Mouse (Mus musculus) testis, postnatal 10 days (tissue): ENCODE results near the gene Daglb.

Source experiments
- DNase-seq: peaks from one replicate; pipeline ENCODE4 v3.0.0; 2021; ENCODE audit warnings: low spot score

Daglb gene

GRCm38 (mm10) chr5:143464100-143464756 is at the start of gene Daglb:
Gene Daglb, plus strand, starts transcription at chr5:143464584.
- DNase-seq: peak; percentile 90

- no peak for DNase-seq
Observed at GRCm38 (mm10) chr5:143421484-143421883, 42.9 kb upstream of the Daglb start.

DNA sequence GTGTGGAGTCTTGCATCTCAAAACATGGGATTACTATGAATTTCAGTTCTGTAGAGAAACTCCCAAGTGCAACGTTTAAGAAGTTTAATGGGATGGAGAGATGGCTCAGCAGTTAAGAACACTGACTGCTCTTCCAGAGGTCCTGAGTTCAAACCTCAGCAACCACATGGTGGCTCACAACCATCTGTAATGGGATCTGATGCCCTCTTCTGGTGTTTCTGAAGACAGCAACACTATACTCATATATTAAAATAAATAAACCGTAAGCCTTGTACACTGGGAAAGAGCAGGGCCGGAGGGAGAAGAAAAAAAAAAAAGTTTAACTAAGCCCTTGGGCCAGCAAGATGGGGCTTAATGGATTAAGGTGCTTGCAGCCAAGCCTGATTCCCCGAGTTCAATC is 41.4 kb upstream of the Daglb start:
- DNase-seq: no peak

- peak; percentile 73 for DNase-seq
Observed at GRCm38 (mm10) chr5:143423899-143424519, 40.4 kb upstream of the Daglb start.

DNA sequence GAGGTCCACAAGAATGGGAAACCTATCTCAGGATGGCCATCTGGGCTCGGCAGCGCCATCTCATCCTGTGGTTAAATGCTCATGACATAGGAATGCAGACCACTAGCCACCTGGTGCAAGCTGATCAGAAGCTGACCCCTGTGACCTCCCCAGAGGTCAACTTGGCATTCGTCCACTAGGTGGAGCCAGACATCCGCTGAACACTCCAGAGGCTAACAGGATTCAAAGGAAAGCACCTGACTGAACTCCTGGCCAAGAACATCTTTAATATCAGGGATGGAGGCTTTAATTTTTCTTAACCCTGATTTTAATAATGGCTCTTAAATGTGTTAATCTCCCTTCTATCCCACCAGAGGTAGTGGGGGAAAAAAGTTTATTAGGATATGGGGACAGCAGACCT is 30.0 kb upstream of the Daglb start:
- peak; percentile 85 for DNase-seq

GRCm38 (mm10) chr5:143441298-143441697 is 23.1 kb upstream of the Daglb start:
- no peak for DNase-seq

GRCm38 (mm10) chr5:143441753-143442152 is 22.6 kb upstream of the Daglb start:
- DNase-seq: no peak

DNA sequence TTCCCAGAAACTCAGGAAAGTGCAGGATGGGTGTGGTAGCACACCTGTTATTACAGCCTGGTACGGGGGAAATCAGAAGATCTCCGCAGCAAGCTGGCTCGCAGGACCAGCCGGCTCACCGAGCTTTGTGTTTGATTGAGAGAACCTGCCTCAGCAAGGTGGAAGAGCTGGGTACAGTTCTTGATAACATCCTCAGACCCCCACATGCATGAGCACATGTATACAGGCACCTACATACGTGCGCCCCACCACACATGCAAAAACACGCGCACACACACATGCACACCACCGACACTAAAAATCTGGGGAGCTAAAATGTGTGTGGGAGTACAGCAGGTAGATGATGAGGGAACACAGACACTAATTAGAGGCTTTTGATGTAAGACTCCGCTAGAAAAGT is 713 bp upstream of the Daglb start:
- DNase-seq: peak; percentile 27

DNA sequence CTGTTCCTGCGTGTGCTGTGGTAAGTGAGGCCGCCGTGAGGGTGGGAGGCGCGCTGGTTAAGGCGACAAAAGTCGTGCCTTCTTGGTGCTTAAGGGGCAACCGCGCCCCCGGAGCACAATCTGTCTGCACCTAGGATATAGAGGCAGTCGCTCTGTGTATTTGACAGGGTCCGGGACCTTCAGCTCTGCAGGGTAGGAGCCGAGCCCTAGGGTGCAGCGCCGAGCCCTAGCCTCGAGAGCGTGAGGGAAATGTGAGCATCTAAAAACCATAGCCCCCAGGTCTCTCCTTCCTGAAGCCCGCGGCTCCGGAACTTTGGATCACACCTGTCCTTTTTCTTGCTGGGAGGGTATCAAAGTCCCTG is 354 bp downstream of the Daglb start:
- DNase-seq: no peak

DNA sequence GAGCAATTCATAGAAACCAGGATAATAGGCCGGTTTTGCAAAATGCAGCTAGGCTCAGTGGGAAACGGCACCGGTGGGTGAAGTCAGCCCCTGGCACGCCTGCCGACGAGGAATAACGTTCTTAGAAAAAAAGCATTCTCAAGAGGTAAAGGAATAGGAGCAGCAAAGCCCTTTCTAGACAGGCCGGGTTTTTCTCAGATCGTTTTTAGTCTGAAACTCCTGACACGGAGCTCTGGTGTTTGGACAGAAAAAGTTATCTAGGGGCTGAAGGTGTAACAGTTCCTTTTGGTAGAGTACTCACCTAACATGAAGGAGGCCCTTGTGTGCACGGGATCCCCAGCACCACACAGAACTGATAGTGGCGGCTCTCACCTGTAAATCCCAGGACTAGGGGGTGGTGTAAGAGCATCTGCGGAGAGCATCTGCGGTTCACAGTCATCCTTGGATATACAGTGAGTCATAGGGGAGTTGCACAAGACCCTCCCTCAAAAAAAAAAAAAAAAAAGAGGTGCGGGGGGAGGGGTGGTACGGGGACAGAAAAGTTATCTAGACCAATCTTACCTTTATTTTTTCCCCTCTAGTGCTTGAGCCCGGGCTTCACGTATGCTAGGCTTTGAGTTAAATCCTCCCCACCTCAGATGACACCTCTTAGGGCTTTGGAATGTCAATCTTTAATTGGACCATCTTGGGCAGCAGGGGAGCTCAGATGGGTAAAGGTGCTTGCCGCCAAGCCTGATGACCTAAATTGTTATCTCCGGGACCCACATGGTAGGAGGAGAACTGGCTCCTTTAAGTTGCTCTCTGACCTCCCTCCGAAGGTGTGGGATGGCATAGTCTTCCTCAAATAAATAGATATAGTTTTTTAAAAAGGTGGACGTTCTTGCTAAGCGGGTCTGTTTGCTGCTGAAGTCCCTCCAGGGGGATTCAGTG is 1.0 kb downstream of the Daglb start:
- peak; percentile 33 for DNase-seq

DNA sequence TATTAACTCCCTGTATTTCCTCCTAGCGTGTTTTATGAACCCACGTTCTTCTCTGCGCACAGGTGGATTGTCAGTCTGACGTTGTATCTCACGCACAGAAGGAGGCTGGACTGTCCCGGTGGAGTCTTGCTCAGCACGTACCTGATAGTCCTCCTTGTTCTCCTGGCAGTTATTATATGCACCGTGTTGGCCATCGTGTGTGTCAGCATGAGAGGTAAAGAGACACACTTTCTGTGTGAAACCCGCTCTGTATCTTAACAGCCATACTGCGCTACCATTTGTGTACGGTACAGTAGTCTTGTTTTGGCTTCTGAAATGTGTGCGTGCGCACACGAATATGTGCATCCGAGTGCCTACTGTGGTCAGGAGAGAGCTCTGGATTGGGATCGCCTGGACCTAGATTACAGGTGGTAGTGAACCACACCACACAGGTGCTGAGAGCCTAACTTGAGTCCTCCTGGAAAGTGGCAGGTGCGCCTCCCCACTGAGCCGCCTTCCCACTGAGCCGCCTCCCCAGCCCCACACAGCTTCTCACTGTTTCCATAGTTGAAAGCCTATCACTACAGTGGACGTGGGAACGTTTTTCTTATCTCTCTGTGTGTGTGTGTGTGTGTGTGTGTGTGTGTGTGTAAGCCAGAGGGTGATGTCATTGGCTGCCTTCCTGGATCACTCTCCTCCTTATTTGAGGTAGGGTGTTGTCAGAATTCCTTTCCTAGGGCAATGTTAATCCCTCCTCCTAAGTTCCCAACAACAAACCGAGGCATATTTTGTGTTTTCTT is 2.7 kb downstream of the Daglb start:
- peak; percentile 30 for DNase-seq

DNA sequence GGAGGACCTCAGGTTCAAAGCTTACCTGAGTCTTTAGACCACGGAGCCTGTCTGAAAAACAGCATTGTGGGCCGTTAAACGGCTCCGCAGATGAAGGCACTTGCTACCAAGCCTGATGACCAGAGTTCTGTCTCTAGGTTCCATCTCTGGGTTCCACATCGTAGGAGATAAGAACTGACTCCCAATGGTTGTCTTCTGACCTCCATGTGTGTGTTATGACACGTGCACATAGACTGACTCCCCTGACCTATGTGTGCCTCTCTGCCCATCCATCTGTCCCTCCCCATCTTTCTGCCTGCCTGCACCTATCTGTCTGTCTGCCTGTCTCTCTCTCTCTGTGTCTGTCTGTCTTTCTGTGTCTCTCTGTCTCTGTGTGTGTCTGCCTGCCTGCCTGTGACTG is 3.5 kb downstream of the Daglb start:
- peak; percentile 23 for DNase-seq

DNA sequence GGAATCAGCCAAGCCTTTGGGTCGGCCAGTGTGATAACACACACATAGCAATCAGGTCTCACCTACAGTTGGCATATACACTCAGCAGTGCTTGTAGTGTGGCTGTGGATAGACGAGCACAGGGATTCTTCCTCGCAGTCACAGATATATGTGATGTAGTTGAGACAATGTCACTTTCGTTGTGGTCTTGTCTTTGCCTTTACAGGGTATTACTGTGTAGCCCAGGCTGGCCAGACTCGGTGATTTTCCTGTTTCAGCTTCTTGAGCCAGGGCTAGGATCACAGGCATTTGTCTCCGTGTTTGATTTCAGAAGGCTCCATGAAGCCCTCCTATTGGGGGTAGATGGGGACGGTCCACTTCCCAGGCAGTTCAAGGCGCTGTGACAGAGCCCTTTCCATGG is 5.2 kb downstream of the Daglb start:
- peak; percentile 30 for DNase-seq

GRCm38 (mm10) chr5:143470421-143471164 is 6.2 kb downstream of the Daglb start:
- peak; percentile 40 for DNase-seq

- DNase-seq: peak; percentile 17
Observed at GRCm38 (mm10) chr5:143471165-143471546, 6.8 kb downstream of the Daglb start.

GRCm38 (mm10) chr5:143471953-143472618 is 7.7 kb downstream of the Daglb start:
- DNase-seq: no peak

- DNase-seq: peak; percentile 21
Observed at GRCm38 (mm10) chr5:143475153-143475844, 10.9 kb downstream of the Daglb start.

- peak; percentile 35 for DNase-seq
Observed at GRCm38 (mm10) chr5:143476013-143476412, 11.6 kb downstream of the Daglb start.

GRCm38 (mm10) chr5:143477901-143478300 is 13.5 kb downstream of the Daglb start:
- no peak for DNase-seq

GRCm38 (mm10) chr5:143484955-143485354 is 20.6 kb downstream of the Daglb start:
- no peak for DNase-seq
